Mouse (Mus musculus) liver, adult 2 months (tissue): ENCODE data around the gene Acot8.

Experiments used
- CTCF ChIP-seq: fragments of 200-500 bp; IDR thresholded peaks from 2 replicates; pipeline ENCODE4 v1.5.1; 2011; ENCODE audit warnings: low read depth, low read length, control low read depth
- POLR2A ChIP-seq: fragments of 200-500 bp; IDR thresholded peaks from 2 replicates; pipeline ENCODE4 v1.6.1; 2011; ENCODE audit warnings: low read length, control low read depth; ENCODE audit not compliant: insufficient read depth; ENCODE audit errors: extremely low read depth

DNA sequence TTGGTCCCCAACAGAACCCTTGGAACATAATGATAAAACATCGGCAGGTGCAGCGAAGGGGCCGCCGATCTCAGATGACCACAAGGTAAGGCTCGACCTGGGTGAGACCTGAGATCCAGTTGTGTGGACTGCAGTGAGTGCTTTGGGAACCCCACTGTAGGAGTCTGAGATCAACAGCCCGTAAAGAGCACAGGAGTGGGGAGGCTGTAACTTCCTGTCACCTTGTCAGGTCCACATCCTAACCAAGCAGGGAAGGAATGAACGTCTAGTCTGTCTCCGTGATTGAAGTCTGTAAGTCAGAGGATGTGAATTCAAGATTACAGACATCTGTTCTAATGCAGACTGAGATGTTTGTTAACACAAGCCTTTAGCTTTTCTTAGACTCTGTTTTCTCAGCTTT, 58.0 kb downstream of the Acot8 start:
- TF ChIP-seq CTCF (no peak), POLR2A (no peak)
